Mouse (Mus musculus) heart, postnatal 4 days (tissue): ENCODE data around the gene Hist1h2bk. TPM values are rescaled to one million over a fixed set of nuclear protein-coding genes. Genes with fewer than 3 reads are reported as not detected.
"Not testable (repeated sequence)": the region's sequence is repeated elsewhere in the genome, so short reads cannot be mapped to it uniquely, and the experiment has no call there.

ENCODE experiments used
- DNase-seq: peaks from one replicate; pipeline ENCODE4 v3.0.0; 2021
- total RNA-seq, 2 experiments: library from RNA; stranded (reverse); gene quantifications; 2 replicates each; pipeline ENCODE4 v1.2.3; 2021

The Hist1h2bk gene
- total RNA-seq, 2 experiments from 2014 or later: 416 to 424 TPM

DNA sequence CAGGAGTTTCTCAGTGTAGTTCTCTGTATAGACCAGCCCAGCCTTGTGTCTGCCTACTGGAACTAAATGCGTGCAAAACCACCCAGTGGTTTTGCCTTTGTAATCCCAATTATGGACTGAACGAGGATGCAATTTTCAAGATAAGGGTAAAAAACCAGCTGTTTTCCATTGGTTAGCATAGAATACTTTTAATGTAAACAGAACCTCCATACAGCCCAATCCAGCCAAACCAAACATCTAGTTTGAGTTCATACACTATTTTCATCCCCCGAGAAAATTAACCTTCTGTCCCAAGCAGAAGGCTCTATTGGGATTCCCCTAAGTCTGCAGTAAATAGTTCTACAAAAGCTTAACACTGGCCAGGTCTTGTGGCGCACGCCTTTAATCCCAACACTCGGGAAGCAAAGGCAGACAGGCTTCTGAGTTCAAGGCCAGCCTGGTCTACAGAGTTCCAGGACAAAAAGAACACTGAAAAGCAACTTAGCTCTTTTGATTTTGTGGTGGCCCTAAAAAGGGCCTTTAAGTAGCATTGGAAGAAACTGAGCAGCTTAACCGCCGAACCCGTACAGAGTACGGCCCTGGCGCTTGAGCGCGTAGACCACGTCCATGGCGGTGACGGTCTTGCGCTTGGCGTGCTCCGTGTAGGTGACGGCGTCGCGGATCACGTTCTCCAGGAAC lies 4.9 kb downstream of the Hist1h2bk start:
- DNase-seq: no peak

DNA sequence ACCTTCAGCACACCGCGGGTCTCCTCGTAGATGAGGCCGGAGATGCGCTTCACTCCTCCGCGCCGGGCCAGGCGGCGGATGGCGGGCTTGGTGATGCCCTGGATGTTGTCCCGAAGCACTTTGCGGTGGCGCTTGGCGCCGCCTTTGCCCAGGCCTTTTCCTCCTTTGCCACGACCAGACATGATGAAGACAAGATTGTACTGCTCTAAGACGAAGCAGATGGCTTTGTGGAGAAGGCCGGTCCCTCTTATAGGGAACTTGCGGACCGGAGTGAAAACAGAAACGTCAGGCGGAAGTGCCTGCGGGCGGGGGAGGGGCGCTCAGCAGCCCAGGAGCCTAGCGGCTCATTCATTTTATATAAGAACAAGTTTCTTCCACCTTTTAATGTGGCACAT lies 5.5 kb downstream of the Hist1h2bk start, which contains the start of gene Hist1h4i:
Gene Hist1h4i (minus strand): TSS at position 221 of the 395 bp plus-strand sequence.
- peak; percentile 96 for DNase-seq

DNA sequence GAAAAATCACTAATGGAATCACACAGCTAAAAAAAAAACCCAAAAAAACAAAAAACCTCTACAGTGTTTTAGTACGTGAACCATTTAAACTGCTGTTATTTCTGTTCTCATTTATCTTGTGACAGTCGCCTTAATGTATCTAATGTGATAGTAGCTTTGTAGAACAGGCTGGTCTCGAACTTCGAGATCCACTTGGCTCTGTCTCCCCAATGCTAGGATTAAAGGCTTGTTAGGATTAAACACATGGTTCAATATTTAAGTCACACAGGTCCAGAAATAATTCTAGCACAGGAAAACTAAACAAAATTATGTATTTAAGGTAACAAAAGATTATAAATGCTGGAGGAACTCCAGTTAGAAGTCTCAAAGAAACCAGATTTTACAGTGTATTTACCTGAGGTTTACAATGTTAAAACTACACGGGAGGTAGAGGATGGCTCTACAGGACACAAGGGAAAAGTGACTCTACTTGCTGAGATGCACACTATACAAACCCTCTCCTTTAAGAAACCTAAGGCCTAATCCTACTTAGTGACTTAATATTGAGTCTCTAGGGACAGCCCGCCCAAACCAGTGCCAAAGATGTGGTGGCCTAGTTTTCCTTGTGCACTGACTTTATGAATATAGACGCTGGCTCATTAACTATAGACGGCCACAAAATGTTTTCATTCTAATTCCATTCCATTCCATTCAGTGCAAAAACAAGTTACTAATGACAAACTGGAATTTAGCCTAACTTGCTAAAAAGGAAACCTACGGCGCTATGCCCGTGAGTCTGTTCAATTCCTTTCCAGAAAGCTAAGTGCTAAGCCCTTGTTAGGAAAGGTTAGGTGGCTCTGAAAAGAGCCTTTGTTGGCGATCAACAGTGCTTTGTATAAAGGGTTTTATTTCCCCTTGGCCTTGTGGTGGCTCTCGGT lies 6.2 kb downstream of the Hist1h2bk start:
- no peak for DNase-seq

DNA sequence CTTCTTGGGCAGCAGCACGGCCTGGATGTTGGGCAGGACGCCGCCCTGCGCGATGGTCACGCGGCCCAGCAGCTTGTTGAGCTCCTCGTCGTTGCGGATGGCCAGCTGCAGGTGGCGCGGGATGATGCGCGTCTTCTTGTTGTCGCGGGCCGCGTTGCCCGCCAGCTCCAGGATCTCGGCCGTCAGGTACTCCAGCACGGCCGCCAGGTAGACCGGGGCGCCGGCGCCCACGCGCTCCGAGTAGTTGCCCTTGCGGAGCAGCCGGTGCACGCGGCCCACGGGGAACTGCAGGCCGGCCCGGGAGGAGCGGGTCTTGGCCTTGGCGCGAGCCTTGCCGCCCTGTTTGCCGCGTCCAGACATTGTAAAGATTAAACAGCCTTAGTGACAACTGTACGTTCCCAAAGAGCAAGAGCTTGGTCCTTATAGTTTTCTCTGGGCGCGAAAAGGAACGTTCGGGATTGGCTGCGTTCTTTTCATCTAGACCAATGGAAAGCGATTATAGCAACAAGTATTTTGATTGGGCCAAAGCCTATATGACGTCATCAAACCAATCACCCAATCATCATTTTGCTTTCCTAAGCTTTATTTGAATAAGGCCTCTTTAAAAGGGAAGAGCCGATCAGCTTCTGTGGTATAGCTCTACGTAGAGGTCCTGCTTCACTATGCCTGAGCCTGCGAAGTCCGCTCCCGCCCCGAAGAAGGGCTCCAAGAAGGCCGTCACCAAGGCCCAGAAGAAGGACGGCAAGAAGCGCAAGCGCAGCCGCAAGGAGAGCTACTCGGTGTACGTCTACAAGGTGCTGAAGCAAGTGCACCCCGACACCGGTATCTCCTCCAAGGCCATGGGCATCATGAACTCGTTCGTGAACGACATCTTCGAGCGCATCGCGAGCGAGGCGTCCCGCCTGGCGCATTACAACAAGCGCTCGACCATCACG lies 7.2 kb downstream of the Hist1h2bk start, which contains the start of the genes Hist1h2ag and Hist1h2bj:
Gene Hist1h2ag (minus strand): TSS at position 377 of the 935 bp plus-strand sequence.
Gene Hist1h2bj (plus strand): TSS at position 647 of the 935 bp plus-strand sequence.
- peak; percentile 87 for DNase-seq

DNA sequence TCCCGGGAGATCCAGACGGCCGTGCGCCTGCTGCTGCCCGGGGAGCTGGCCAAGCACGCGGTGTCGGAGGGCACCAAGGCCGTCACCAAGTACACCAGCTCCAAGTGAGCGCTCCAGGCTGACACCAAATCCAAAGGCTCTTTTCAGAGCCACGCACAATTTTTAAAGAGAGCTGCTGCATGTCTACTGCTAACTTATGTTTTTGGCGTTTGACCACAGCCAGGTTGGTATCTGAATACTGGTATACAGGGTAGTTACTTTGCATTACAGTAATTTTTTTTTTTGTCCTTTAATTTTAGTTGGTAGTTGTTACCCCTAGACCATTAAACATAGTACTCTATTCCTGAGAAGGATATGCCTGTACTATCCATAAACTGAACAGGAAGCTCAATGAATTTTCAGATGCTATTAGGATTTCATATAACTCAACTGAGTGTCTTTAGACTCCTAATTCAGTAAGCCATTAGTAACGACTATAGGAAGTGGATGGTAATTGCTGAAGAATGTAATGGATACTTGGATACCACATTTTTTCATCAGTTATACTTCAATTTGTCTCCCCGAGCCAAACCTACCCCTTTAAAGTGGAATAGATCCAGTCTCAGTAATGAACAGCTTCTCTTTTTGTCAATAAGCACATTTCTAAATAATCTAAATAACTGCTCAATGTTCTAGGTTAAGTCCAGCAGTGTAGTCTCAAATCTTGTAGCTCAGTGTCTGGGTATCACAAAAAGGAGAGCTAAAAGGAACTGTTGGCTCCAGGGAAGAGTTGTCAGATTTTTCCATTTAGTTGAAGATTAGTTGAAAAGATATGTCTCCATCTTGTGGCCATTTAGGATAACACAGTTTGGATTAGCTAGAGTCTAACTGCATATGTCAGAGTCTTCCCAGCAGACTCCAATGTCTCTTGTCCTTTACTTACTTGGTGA lies 8.1 kb downstream of the Hist1h2bk start:
- DNase-seq: no peak

DNA sequence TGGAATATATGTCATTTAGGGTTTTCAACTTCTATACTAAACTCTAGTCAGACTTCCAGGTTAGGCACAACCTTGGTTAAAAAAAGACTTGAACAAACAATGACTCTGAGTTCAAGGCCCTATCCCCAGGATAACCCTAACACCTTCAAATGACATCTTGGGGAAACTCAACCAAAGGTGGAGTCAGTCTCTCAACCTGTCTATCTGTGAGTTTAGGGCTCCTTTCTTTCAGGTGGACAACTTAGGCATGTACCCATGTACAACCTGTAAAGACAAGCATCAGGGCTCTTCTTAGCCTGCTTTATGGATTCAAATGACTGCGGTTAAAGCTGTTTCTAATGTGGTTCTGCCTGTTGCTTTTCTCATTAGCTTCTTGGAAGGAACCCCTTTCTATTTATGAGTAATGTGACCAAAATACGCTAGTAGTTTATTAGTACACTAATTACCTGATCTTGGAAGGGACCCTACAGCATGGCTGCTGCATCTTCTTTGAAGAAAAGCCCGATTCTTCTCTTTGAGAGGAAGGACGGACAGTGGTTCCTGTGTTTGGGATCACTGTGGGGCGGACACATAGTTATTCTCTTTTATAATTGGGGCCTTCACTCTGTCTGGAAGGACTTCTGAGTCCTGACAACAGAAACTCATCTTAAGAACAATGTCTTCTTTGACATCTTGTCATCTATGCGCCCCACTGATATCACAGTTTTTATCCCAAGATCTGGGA lies 8.9 kb downstream of the Hist1h2bk start:
- no peak for DNase-seq

DNA sequence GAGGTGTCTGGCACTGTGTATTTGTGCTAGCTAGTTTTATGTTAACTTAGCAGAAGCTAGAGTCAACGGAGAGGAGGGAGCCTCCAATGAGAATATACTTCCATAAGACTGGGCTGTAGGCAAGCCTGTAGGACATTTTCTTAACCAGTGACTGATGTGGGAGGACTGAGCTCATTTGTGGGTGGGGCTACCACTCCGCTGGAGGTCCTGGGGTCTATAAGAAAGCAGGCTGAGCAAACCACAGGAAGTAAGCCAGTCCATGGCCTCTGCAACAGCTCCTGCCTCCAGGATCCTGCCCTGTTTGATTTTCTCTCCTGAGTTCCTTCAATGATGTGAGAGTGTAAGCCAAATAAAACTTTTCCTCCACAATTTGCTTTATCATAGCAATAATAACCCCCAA lies 9.6 kb downstream of the Hist1h2bk start:
- DNase-seq: no peak

DNA sequence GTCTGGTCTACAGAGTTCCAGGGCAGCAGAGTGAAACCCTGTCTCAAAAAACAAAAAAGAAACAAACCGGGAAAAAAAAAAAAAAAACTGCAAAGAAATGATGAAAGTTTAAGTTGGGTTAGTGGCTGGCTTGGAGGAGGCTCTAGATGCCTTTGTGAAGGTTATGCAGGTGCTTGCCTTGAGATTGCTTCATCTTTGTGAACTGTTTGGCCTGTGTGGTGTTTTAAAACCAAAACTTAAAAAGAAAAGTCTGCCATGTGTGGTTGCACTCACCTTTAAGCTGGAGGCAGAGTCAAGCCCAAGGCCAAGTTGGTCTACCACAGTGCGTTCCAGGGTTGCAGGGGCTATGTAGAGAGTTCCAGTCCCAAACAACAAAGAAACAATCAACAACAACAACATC lies 13.4 kb downstream of the Hist1h2bk start:
- DNase-seq: no peak

DNA sequence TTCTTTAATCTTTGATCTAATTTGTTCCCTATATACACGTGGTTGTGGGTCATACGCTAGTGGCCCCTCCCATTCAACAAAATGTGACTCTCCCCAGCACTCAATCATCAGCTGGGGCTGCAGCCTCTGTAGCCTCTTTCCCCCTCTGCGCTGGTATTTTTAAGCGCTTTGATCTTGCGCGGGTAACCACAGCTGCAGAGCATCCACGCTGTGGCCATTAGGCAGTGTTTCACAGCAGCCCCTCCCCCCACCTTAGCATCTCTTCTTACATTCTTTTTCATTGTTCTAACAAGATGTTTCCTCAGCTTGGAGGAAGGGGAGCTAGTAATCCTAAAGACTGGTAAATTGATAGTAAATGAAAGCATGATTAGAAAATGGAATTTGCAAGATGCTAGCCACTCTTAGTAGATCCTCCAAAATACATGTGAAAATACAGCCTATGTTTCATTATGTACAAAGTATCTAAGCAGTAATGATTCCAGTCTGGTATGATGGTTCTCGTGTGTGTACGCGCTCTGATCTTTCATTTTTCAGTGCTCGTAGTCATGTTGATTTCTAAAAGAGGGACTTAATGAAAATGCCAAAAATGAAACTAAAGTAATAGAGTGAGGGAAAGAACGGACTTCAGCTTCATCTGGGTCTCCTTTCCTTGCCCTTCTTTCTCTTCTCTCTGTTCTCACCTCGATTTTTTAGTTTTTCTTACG lies 14.2 kb downstream of the Hist1h2bk start:
- DNase-seq: no peak

DNA sequence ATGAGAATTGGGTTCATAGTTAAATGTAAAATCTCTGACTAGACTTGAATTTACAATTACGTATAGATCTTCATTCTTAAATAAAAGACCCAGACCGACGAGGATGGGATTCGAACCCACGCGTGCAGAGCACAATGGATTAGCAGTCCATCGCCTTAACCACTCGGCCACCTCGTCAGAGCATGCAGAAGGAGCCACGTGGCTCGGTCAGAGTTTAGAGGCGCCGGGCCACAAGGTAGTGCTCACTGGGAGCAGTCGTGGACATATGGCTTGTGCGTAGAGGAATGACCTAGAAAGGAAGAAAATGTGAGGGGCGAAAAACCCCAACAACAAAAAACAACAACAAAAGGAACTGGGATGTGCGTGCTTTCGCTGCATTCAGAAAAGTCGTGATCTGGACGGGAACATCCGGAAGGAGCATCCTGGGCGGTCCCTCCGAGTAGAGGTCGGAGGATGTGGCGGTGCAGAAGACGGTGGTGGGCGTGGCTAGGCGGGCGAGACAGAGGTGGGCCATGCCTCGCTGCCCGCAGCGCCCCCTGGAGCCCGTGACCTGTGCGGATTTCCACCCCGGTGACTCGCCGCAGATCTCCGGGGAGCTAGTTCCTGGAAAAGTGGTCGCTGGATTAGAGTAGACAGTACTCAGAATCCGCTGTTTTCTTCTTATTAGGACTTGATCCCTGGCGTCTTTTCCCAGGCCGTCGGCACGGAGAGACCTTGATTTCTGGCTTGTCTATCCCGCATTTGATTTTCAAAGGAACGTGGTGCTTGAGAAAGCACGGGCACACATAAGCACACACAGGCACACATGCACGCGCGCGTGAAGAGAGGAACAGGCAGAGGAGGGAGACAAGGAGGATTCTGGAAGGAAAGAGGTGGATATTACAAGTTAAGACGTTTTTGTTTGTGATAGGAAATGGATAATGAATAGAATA lies 15.2 kb downstream of the Hist1h2bk start:
- peak; percentile 92 for DNase-seq

DNA sequence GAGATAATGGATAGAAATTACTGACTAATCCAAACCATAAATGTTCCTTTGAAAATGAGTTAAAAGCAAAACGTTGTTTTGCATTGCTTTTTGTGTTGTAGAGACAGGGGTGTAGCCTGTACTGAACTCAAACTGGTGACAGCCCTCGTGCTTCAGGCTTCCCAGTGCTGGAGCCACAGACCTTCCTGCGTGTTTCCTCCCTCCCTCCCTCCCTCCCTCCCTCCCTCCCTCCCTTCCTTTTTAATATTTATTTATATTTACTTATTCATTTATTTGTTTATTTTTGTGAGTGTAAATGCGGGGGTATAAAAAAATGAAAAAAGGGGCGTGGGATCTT lies 15.8 kb downstream of the Hist1h2bk start:
- no peak for DNase-seq

DNA sequence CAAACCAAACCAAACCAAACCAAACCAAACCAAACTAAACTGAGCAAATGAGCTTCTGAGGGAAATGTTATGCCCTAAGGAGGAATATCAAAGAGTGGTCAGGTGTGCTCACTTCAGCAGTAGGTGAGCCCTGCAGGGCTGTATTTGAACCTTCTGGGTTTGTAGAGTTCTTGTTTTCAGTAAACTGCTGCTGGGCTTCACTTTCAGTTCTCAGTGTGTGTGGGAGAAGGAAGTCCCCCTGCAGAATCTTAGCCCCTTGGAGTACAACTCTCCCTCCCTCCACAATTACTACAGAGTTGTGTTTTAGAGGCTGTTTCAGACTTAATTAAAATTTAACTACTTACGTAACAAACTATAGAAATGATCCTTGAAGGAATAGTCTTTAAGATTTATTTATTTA lies 18.1 kb downstream of the Hist1h2bk start:
- DNase-seq: no peak

DNA sequence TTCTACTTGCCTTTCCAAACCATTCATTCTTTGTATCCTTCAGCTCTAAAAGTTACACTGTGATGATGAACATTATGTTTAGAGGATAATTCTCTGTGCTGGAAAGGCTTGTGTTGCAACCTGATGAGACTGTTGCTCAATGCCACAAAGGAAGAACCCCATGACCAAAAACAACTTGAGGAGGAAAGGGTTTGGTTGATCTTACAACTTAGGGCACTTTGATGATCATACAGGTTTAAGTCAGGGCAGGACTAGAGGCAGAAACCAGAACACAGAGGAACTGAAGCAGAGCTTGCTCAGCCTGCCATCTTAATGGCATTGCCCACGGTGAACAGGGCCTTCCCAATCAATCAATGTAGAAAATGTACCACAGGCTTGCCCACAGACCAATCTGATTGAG lies 25.8 kb downstream of the Hist1h2bk start:
- DNase-seq: no peak

DNA sequence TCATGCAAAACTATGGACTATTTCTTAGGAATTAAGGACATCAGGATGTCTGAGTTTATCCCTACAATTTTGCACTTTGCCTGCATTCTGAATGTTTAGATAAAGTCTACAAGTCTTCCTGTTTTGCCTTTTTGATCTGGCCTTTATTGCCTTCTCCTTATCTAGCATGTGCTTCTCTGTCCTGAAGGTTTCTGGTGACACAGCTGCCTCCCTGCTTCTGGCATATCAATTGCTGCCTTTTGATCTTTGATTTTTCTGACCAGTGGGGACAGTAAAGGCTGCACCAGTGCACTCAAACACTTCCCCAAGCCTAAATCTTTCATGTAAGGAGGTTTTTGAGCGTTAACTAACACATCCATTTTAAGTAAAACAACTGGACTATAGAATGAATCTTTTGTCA lies 27.8 kb downstream of the Hist1h2bk start:
- DNase-seq: no peak

DNA sequence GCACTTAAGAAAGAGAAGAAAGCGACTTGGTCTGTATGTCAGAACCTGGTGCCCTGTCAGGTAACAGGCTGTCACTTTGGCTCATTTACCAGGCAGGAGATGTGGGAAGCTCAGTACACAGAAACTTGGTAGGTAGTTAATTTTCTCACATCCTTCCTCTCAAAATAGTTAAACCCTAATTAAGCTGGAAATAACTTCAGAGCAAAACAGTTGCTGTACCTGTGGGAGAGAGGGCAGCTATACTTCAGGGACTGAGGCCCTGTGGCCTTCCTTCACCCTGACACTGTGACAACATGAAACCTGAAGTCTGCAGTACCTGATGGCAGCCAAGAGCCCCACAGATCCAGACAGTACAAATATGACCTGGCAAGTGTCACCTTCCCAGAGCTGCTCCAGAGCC lies 48.5 kb downstream of the Hist1h2bk start, which contains the start of gene Vmn1r188:
Gene Vmn1r188 (plus strand): TSS at position 301 of the 400 bp plus-strand sequence.
- not testable (repeated sequence) for DNase-seq
